Mouse (Mus musculus) yolk sac, embryonic 10.5 days (tissue): Measurements from ENCODE around the gene Plin5.
"Not testable (repeated sequence)": the region's sequence is repeated elsewhere in the genome, so short reads cannot be mapped to it uniquely, and the experiment has no call there.

ENCODE experiments used
- DNase-seq: peaks from one replicate; pipeline ENCODE4 v3.0.0-alpha.2; 2017; ENCODE audit warnings: low spot score

Plin5 gene

GRCm38 (mm10) chr17:56107736-56108135 lies 9.7 kb downstream of the Plin5 start:
- no peak for DNase-seq

GRCm38 (mm10) chr17:56106981-56107380 lies 10.4 kb downstream of the Plin5 start:
- no peak for DNase-seq

- not testable (repeated sequence) for DNase-seq
Observed at GRCm38 (mm10) chr17:56106436-56106835, 11.0 kb downstream of the Plin5 start.

DNA sequence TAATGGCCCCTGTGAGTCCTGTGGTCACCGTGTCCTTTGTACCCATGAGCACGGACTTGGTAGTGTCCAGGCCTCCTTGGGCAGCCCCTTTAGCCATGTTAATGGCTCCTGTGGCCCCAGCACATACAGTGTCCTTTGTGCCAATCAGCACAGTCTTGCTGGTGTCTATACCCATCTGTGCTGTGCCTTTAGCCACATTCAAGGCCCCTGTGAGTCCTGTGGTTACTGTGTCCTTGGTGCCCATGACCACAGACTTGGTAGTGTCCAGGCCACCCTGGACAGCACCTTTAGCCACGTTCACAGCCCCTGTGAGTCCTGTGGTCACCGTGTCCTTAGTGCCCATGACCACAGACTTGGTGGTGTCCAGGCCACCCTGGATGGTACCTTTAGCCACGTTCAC lies 12.6 kb downstream of the Plin5 start:
- not testable (repeated sequence) for DNase-seq

DNA sequence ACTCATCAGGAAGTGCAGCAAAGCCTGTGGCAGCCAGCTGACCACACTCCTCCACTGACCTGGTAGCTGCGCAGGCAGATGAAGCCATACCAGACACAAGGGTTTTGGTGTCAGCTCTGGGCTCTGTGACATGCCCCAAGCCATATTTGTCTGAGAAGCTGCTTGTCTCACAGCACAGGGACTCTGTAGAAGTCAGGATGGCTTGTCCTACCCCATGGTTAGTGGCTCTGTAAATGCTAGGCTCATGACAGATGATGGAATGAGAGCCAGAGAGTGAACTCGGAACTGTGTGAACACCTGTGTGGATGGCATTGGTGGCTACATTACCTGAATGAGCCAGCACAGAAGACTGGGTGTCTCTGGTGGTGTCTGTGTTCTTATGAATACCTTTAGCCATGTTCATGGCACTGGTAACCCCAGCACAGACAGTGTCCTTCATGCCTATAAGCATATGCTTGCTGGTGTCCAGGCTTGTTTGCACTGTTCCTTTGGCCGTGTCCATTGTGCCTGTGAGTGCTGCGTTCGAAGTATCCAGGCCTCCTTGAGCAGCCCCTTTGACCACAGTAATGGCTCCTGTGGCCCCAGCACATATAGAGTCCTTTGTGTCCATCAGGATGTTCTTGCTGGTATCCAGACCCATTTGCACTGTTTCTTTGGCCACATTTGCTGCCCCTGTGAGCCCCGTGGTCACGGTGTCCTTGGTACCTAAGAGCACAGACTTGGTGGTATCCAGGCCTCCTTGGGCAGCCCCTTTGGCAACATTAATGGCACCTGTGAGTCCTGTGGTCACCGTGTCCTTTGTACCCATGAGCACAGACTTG lies 13.7 kb downstream of the Plin5 start:
- no peak for DNase-seq

- DNase-seq = no peak
Observed at GRCm38 (mm10) chr17:56102927-56103326, 14.5 kb downstream of the Plin5 start.

DNA sequence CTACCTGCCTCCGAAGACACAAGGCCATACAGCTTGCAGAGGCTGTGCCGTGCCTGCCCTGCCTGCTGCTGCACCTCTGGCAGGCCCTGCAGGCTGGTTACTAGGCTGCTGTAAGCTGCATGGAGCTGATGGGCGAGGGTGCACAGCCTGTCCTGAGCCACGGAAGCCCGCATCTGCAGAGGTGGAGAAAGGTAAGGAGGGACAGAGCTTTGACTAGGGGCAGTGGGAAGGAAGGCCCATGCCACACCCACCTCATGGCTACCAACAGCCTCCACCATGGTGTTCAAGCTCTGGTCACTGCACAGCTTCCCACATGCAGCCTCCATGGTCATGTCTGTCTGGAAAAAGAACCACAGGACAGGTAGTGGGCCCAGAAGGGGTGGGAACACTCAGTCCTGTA lies 15.2 kb downstream of the Plin5 start:
- DNase-seq = no peak

DNA sequence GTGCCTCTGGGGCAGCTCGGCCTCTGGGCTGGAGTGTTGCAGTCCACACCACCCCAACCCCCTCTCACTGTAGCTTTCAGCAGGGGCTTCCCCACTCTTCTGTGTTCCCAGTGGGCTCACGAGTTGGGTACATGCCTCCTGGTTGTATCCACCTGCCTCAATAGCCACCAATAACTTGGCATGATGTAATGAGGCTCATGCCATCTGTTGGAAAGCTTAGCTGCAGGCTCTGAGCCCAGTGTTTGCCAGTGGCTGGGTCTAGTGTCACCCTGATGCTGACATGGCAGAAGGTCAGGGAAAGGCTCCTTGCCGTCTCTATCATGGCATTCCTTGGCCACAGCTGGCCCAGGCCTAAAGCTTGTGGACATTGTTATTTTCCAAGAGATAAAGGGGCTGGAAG lies 16.6 kb downstream of the Plin5 start:
- DNase-seq = no peak

- no peak for DNase-seq
Observed at GRCm38 (mm10) chr17:56098711-56099572, 18.5 kb downstream of the Plin5 start.

- DNase-seq = no peak
Observed at GRCm38 (mm10) chr17:56098180-56098579, 19.2 kb downstream of the Plin5 start.

- no peak for DNase-seq
Observed at GRCm38 (mm10) chr17:56096883-56097282, 20.5 kb downstream of the Plin5 start.

DNA sequence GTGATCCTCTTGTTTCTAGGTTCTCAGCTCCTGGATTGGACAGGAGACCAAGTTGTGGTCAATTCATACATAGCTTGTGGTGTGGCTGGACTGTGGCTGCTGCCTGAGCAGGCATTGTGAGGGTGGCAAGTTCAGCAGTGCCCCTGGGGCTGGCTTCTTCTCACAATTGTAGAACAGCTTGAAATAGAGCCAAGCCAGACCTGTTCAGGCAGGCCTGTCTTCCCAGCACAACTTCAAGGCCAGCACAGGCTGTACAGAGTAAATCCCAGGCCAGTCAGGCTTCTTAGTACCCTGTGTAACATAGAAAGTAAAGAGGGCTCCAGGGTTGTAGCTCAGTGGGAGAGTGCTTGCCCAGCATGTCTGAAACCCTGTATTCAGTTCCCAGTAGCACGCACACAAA lies 24.6 kb downstream of the Plin5 start:
- DNase-seq = no peak

GRCm38 (mm10) chr17:56092312-56092711 lies 25.1 kb downstream of the Plin5 start:
- DNase-seq = no peak

GRCm38 (mm10) chr17:56080781-56081585 lies 36.4 kb downstream of the Plin5 start:
- peak; percentile 71 for DNase-seq

- DNase-seq = no peak
Observed at GRCm38 (mm10) chr17:56079921-56080320, 37.5 kb downstream of the Plin5 start.

DNA sequence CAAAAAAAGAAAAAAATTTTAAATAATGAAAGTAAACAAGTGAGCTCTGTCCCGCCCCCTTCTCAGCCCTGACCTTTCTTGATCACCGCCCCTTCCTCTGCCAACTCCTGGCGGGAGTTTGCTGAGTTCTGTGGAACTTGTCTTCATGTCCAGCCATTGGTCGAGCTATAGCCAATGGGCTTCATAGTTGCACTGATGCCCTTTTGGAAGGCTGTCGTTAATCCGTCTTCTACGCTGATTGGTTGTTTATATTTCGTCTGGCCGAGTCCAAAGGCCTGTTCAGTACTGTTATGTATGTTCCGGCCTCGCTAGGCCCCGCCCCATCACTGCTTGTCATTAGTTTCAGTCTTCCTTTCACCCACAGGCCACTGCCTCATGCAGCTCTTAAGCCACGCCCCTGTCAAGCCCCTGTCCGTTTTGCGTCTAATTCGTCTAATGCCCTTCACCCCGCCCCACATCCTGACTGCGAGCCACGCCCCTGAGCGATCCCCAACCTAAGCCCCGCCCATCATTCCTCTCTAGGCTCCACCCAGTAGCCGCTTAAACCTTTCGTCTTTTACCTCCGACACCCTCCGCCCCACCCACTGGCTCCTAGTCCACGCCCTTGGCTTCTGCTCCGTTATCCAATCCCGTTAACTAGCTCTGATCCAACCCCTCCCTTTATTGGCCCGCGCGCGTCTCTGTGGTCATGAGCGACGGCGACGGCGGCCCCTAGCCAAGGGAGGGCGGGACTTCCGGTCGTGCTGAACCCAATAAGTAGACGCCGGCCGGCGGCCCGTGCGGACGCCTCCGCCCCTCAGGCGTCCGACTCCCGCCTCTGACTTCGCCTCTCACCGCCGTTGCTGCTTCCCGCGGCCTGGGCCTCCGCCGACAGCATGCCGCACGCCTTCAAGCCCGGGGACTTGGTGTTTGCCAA lies 38.3 kb downstream of the Plin5 start, which contains the start of gene Hdgfl2:
Gene Hdgfl2, plus strand, starts transcription at position 755 of the 916 bp plus-strand sequence.
- DNase-seq = peak; percentile 100

DNA sequence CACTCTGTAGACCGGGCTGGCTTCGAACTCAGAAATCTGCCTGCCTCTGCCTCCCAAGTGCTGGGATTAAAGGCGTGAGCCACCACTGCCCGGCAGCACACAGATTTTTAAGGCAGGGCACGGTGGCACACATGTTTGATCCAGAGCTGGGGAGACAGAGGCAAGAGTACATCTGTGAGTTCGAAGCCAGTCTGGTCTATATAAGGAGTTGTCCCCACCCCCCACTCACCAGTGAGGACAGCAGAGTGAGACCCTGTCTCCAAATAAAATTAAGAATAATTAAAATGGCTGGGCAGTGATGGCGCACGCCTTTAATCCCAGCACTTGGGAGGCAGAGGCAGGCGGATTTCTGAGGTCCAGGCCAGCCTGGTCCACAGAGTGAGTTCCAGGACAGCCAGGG lies 39.0 kb downstream of the Plin5 start:
- not testable (repeated sequence) for DNase-seq

DNA sequence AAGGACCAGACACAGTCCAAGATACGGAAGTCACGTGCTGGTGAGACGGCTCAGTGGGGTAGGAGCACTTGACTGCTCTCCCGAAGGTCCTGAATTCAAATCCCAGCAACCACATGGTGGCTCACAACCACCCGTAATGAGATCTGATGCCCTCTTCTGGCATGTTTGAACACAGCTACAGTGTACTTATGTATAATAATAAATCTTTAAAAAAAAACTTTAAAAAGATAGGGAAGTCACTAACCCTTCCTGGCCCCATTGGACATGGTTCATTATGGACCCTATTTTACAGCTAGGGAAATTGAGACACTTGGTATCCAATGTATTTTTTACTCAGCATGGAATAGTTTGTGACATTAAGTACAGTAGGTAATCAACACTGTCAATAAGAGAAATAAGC lies 39.9 kb downstream of the Plin5 start:
- no peak for DNase-seq

DNA sequence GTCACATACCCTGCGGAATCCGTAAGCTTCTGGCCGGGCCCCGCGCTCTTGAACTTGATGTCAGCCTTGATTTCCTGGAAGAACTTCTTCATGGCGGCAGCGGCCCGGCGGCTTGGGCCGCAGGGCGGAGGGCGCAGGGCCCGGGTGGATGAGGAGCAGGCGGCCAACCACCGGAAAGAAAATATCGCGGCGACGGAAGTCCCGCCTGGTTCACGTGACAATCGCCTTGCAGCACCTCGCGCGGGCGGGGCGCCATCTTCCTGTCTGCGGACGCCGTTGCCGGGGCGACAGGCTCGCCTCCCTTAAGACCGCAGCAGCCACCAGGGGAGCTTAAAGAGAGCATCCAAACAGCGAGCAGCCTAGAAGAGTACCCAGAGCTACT lies 42.6 kb downstream of the Plin5 start, which contains the start of gene Ubxn6:
Gene Ubxn6, minus strand, starts transcription at position 202 of the 382 bp plus-strand sequence.
- peak; percentile 93 for DNase-seq

DNA sequence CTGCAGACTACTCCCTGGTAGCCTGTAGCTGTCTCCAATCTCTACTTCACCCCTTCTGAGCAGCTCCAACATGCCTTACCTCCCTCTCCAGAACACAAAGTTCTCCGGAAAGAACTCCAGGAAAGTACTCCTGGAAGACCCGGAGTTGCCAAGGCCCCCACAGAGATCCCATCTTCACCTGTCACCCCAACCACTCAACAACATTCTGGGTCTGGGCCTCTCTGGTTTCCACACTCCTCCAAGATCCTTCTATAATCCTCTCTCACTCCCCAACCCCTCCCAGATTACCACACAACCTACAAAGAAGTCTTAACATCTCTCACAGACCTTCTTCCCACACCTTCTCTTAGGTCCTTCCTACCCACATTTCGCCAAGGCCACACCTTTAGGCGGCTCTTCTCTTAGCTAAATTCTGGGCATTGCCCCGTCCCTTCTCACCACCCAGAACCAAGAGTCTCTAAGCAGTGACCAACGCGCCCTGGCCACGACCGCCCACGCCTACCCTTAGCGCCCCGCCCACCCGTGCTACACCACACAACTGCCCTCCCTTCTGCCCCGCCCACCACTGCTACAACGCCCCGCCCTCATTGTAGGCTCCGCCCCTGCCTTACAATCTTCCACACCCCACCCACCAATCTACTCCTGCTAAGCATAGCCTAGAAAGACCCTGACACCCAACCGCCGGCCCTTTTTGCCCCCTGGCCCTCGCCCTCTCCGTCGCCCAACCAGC lies 43.1 kb downstream of the Plin5 start:
- DNase-seq = peak; percentile 96
